Mouse (Mus musculus) embryonic facial prominence, embryonic 14.5 days (tissue): ENCODE measurements around the gene Prr22. TPM values are rescaled to one million over a fixed set of nuclear protein-coding genes. Genes with fewer than 3 reads are reported as not detected.

Source experiments
- ATAC-seq: fragments of 200-750 bp; cut with Nextera tagmentation; 2 replicates; pipeline ENCODE4 v1.8.0; 2017; ENCODE audit warnings: low read depth, moderate number of reproducible peaks, moderate TSS enrichment
- DNase-seq: peaks from one replicate; pipeline ENCODE4 v3.0.0-alpha.2; 2015; ENCODE audit warnings: low spot score
- H3K27ac ChIP-seq: fragments of 300-500 bp; sonication (generic); replicated peaks from 2 replicates; pipeline ENCODE4 v1.5.1; 2014; ENCODE audit warnings: low read depth, mild to moderate bottlenecking, low read length, moderate library complexity
- H3K27me3 ChIP-seq: fragments of 300-500 bp; sonication (generic); replicated peaks from 2 replicates; pipeline ENCODE4 v1.6.1; 2014; ENCODE audit warnings: low read length; ENCODE audit not compliant: control insufficient read depth, insufficient read depth
- H3K36me3 ChIP-seq: fragments of 300-500 bp; sonication (generic); 2 replicates; pipeline ENCODE4 v1.6.1; 2014; ENCODE audit warnings: low read length, mixed read lengths; ENCODE audit not compliant: control insufficient read depth, insufficient read depth
- H3K4me1 ChIP-seq: fragments of 300-500 bp; sonication (generic); 2 replicates; pipeline ENCODE4 v1.6.1; 2014; ENCODE audit warnings: antibody characterized with exemption, low read length; ENCODE audit not compliant: control insufficient read depth, insufficient read depth
- H3K4me2 ChIP-seq: fragments of 300-500 bp; sonication (generic); 2 replicates; pipeline ENCODE4 v1.6.1; 2014; ENCODE audit warnings: low read depth, mild to moderate bottlenecking, low read length, moderate library complexity, mixed read lengths
- H3K4me3 ChIP-seq: fragments of 300-500 bp; sonication (generic); 2 replicates; pipeline ENCODE4 v1.5.1; 2014; ENCODE audit warnings: low read depth, mild to moderate bottlenecking, low read length
- H3K9ac ChIP-seq: fragments of 300-500 bp; sonication (generic); 2 replicates; pipeline ENCODE4 v1.6.1; 2014; ENCODE audit warnings: low read depth, mild to moderate bottlenecking, low read length, moderate library complexity, mixed read lengths
- H3K9me3 ChIP-seq: fragments of 300-500 bp; sonication (generic); 2 replicates; pipeline ENCODE4 v1.6.1; 2016; ENCODE audit warnings: low read length; ENCODE audit not compliant: control insufficient read depth
- WGBS: fragments of 180-500 bp; shearing (Covaris S2); extraction: QIAGEN DNeasy Blood & Tissue Kit; methylation state at CpG from one replicate; pipeline ENCODE4 v1.1.7; 2014; 5-methylcytosine and 5-hydroxymethylcytosine counted together
- polyA plus RNA-seq: library from polyadenylated mRNA; unstranded; fragments of >200 nt; fragmentation: Nextera tagmentation; extraction: Ambion mirVana; gene quantifications from 2 replicates; pipeline ENCODE4 v1.2.1, GENCODE M21; 2014

Gene Prr22
- polyA plus RNA-seq, 1 experiment from 2014 or later = 0.61 TPM

DNA sequence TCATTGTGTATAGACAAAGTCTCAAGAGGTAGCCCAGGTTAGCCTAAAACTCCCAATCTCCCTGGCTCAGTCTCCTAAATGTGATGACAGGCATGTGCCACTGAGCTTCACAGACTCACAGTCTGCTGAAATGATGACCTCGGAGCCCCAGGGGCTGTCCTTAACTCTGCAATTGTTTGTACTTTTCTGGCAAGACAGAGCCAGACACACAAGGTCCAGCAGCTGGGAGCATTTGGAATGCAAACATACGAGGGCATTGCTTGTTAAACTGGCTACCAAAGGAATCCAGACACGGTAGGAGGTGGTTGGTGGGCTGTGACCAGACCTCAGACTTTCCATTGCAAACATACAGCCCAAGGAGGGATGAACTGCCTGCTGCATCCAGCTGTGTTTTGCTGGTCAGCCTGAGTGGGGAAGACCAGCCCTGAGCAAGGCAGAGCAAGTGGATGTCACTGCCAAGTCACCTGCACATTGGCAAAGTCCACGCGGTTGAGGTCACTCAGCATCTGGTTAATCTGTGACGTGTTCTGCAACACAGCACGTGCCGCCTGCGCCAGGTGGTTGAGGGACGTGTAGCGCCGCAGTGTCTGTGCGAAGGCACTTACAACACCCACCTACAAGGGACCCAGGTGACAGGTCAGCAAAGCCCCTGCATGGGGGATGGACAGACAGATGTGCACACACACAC is 10.4 kb downstream of the Prr22 start:
- Histone ChIP-seq H3K27me3 (no peaks in the 10 kb centered on the region), H3K9ac (no peak overlapping the region), H3K27ac (no peak overlapping the region), H3K9me3 (no peaks in the 10 kb centered on the region), H3K36me3 (0 out of 2 replicates have a peak, but pooled peaks cover 8% of the 10 kb centered on the region), H3K4me3 (no peak overlapping the region), H3K4me2 (no peak overlapping the region), H3K4me1 (no peaks in the 10 kb centered on the region)
- DNase-seq (no peak), ATAC-seq (no peak)
- WGBS = 83% methylated on average over 13 of the region's 13 CpGs

GRCm38 (mm10) chr17:56788886-56789285 is 18.8 kb downstream of the Prr22 start:
- ATAC-seq (no peak), DNase-seq (no peak)
- no peaks in the 10 kb centered on the region for H3K4me1 ChIP-seq
- no peak overlapping the region for H3K9ac ChIP-seq
- 71% methylated on average over 3 of the region's 3 CpGs for WGBS
- no peaks in the 10 kb centered on the region for H3K9me3 ChIP-seq
- no peak overlapping the region for H3K27ac ChIP-seq
- H3K4me2 ChIP-seq = no peak overlapping the region
- no peaks in the 10 kb centered on the region for H3K27me3 ChIP-seq
- no peaks in the 10 kb centered on the region for H3K36me3 ChIP-seq
- H3K4me3 ChIP-seq = no peak overlapping the region

GRCm38 (mm10) chr17:56789286-56789685 is 19.2 kb downstream of the Prr22 start:
- no peak for DNase-seq
- no peak overlapping the region for H3K4me2 ChIP-seq
- no peak overlapping the region for H3K27ac ChIP-seq
- H3K36me3 ChIP-seq = no peaks in the 10 kb centered on the region
- no peaks in the 10 kb centered on the region for H3K27me3 ChIP-seq
- H3K4me1 ChIP-seq = no peaks in the 10 kb centered on the region
- WGBS = 85% methylated on average over 6 of the region's 6 CpGs
- H3K4me3 ChIP-seq = no peak overlapping the region
- ATAC-seq = no peak
- H3K9me3 ChIP-seq = no peaks in the 10 kb centered on the region
- no peak overlapping the region for H3K9ac ChIP-seq

GRCm38 (mm10) chr17:56792588-56792987 is 22.5 kb downstream of the Prr22 start:
- no peak overlapping the region for H3K4me3 ChIP-seq
- no peaks in the 10 kb centered on the region for H3K4me1 ChIP-seq
- ATAC-seq = no peak
- WGBS = 75% methylated on average over 3 of the region's 3 CpGs
- no peaks in the 10 kb centered on the region for H3K9me3 ChIP-seq
- no peaks in the 10 kb centered on the region for H3K36me3 ChIP-seq
- H3K27ac ChIP-seq = no peak overlapping the region
- H3K4me2 ChIP-seq = no peak overlapping the region
- no peak overlapping the region for H3K9ac ChIP-seq
- no peak for DNase-seq
- H3K27me3 ChIP-seq = no peaks in the 10 kb centered on the region

GRCm38 (mm10) chr17:56793614-56794319 is 23.7 kb downstream of the Prr22 start:
- no peaks in the 10 kb centered on the region for H3K9me3 ChIP-seq
- H3K27me3 ChIP-seq = no peaks in the 10 kb centered on the region
- DNase-seq (no peak), ATAC-seq (no peak)
- no peak overlapping the region for H3K4me3 ChIP-seq
- H3K4me1 ChIP-seq = no peaks in the 10 kb centered on the region
- no peak overlapping the region for H3K9ac ChIP-seq
- H3K27ac ChIP-seq = no peak overlapping the region
- 65% methylated on average over 6 of the region's 6 CpGs for WGBS
- H3K4me2 ChIP-seq = no peak overlapping the region
- no peaks in the 10 kb centered on the region for H3K36me3 ChIP-seq

DNA sequence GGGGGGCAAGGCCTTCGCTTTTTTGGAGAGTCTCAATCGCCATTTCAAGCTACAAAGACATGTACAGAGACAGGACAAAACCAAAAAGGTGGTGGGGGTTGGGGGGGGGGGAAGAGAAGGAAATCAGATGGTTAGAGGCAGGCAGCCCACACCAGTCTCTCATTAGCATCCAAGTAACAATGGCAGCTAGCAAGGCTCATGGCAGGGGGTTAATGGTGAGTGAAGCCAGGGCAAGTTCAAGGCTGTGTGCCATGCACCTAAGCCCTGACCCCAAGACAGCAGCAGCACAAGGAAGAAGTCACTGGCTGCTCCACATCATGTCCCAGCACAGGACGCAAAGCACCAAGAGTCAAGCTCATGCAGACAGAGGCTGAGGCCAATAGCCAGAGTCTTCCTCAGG is 29.2 kb downstream of the Prr22 start:
- WGBS = 75% methylated on average over 3 of the region's 3 CpGs
- no peaks in the 10 kb centered on the region for H3K4me1 ChIP-seq
- H3K4me3 ChIP-seq = no peak overlapping the region
- DNase-seq (no peak), ATAC-seq (no peak)
- H3K9me3 ChIP-seq = no peaks in the 10 kb centered on the region
- H3K4me2 ChIP-seq = no peak overlapping the region
- H3K36me3 ChIP-seq = no peaks in the 10 kb centered on the region
- no peaks in the 10 kb centered on the region for H3K27me3 ChIP-seq
- no peak overlapping the region for H3K9ac ChIP-seq
- H3K27ac ChIP-seq = no peak overlapping the region

DNA sequence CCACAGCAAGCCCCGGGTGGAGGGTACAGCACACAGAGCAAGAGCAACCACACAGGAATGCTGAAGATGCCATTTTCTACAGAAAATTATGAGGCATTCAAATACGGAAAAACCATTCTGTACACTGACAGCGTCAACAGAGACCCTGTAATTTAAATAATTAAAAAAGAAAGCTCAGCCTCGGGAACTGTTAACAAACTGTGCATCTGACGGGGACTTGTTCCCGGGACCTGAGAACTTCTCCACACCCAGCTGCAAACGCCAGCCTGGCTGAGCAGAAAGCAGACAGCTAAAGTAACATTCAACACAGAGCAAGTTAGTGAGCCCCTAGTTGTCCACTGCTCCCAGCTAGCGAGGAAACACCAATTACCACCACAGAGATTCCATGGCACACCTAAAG is 32.0 kb downstream of the Prr22 start:
- H3K27me3 ChIP-seq = no peaks in the 10 kb centered on the region
- H3K4me1 ChIP-seq = no peaks in the 10 kb centered on the region
- no peak overlapping the region for H3K4me3 ChIP-seq
- WGBS = 62% methylated on average over 8 of the region's 8 CpGs
- H3K4me2 ChIP-seq = no peak overlapping the region
- H3K36me3 ChIP-seq = no peaks in the 10 kb centered on the region
- H3K9ac ChIP-seq = no peak overlapping the region
- H3K9me3 ChIP-seq = no peaks in the 10 kb centered on the region
- ATAC-seq = no peak
- no peak overlapping the region for H3K27ac ChIP-seq
- no peak for DNase-seq

DNA sequence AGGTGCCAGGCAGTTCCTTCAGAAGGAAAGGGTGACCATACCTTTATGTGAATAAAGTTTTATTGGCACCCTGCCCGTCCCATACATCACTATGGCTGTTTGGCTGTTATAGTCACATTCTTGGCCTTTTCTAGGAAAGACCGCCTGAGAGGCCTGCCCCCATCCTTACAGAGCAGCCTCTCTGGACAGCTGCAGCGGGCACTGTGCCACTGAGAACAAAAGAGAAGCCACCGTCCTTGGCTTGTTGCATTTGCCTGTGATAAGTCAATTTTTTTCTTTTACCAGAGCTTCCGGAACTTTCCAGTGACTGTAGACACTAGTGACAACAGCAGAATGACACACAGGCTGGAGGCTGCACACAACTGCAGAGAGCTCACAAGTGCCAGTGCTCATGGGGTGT is 34.9 kb downstream of the Prr22 start:
- Histone ChIP-seq H3K27me3 (no peaks in the 10 kb centered on the region), H3K4me1 (peaks cover 2% of the 10 kb centered on the region; the same call in 1 of the 2 replicates), H3K9me3 (no peaks in the 10 kb centered on the region), H3K27ac (no peak overlapping the region), H3K36me3 (no peaks in the 10 kb centered on the region), H3K4me2 (no peak overlapping the region), H3K9ac (no peak overlapping the region), H3K4me3 (no peak overlapping the region)
- DNase-seq = no peak
- no peak for ATAC-seq
- WGBS = 71% methylated on average over 5 of the region's 5 CpGs

GRCm38 (mm10) chr17:56805784-56806183 is 35.7 kb downstream of the Prr22 start:
- WGBS = 75% methylated on average over 1 of the region's 1 CpGs
- no peak for ATAC-seq

More at GRCm38 (mm10) chr17:56805784-56806183, 35.7 kb downstream of the Prr22 start:
- Histone ChIP-seq H3K4me1 (peaks cover 9% of the 10 kb centered on the region; the same call in 1 of the 2 replicates), H3K9me3 (no peaks in the 10 kb centered on the region), H3K27me3 (no peaks in the 10 kb centered on the region), H3K4me3 (no peak overlapping the region), H3K4me2 (no peak overlapping the region), H3K36me3 (no peaks in the 10 kb centered on the region), H3K27ac (no peak overlapping the region), H3K9ac (no peak overlapping the region)
- no peak for DNase-seq
